Mouse (Mus musculus): Measurements from ENCODE around the gene Caprin1. TPM values are rescaled to one million over a fixed set of nuclear protein-coding genes. Genes with fewer than 3 reads are reported as not detected.

The Caprin1 gene
- polyA plus RNA-seq, 1 experiment from 2014 or later, result 508 TPM

DNA sequence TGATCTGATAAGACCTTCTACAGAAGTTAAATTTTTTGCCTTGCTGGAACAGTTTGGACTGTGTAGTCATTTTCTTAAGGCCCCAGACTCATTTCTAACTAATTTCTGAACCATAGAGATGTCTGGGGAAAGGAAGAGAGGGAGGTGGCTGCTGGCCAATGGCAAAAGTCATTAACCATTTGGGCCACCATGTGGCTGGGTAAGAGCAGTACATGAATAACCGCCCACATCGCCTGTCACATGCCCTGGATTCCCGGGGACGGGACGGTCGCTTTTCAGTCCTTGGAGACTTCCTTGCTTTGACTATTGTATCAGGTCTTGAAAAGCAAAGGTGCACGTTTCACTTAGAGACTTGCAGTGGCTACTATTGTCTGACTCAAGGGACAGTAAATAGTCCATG is 25.1 kb upstream of the Caprin1 start:
- Histone ChIP-seq H3K4me1 (0 out of 2 replicates have a peak, but pooled peaks cover 2% of the 10 kb centered on the region), H3K27ac (replicated peaks) (no peak overlapping the region), H3K36me3 (no peaks in the 10 kb centered on the region), H3K4me3 (no peak overlapping the region), H3K27me3 (ENCODE audit: low read depth, poor library complexity, severe bottlenecking) (no peaks in the 10 kb centered on the region), H3K9me3 (replicated peaks) (no peaks in the 10 kb centered on the region)
- DNase-seq (ENCODE audit: low spot score), result no peak
- 72% methylated on average over 7 of the region's 7 CpGs for WGBS

DNA sequence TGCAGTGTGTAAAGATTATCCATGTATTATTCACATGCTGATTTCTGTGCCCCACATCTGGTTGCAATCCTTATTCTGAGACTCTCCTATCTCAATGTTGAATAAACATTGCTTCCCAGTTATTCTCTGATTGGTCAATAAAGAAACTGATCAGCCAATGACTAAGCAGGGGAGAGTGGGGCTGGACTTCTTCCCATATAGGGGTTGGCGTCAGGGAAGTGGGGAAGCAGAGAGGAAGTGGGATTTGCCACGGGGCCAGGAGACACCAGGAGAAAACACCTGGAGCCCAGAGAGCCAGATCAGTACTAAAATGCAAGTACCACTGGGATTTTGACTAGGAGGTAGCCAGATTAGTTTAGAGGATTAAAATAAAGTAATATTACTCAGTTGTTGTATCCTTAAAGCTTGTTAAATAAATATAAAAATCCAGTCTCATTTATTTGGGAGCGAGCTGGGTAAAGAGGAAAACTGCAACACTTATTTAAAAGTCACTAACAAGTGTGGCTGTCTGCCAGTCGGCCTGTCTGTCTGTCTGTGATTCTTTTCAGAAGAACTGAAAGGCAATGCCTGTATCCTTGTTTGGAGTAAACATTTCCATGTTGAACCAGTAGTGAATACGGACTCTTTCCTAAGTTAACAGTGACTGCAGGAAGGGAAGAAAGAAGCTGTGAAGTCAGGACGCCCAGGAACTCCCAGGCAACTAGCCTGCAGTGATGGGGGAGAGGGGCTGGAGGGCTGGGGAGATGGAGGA is 19.9 kb upstream of the Caprin1 start:
- DNase-seq (ENCODE audit: low spot score), result no peak
- Histone ChIP-seq H3K36me3 (no peaks in the 10 kb centered on the region), H3K4me3 (no peak overlapping the region), H3K4me1 (0 out of 2 replicates have a peak, but pooled peaks cover 3% of the 10 kb centered on the region), H3K27ac (replicated peaks) (no peak overlapping the region), H3K9me3 (replicated peaks) (no peaks in the 10 kb centered on the region), H3K27me3 (ENCODE audit: low read depth, poor library complexity, severe bottlenecking) (no peaks in the 10 kb centered on the region)
- WGBS, result 48% methylated on average over 6 of the region's 6 CpGs

DNA sequence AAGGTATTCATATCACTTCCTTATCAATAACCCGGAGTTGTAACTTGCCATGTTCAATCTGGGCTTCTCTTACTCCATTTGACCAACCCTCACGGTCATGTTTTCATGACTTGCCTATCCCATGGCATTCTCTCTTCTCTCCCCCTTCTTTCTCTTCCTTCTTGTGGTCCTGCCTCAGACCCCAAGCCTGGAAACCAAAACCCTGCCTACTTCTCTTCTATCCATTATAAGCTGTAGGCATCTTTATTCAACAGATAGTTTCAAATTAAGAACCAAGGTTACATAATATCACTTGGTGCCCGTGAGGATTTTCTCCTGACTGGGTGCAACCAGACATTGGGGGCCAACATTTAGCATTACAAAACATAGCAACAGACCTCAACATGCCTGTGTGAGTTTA is 18.5 kb upstream of the Caprin1 start:
- Histone ChIP-seq H3K4me1 (0 out of 2 replicates have a peak, but pooled peaks cover 3% of the 10 kb centered on the region), H3K4me3 (no peak overlapping the region), H3K9me3 (replicated peaks) (no peaks in the 10 kb centered on the region), H3K36me3 (no peaks in the 10 kb centered on the region), H3K27ac (replicated peaks) (no peak overlapping the region), H3K27me3 (ENCODE audit: low read depth, poor library complexity, severe bottlenecking) (no peaks in the 10 kb centered on the region)
- WGBS, result 88% methylated on average over 3 of the region's 3 CpGs
- DNase-seq (ENCODE audit: low spot score), result no peak

DNA sequence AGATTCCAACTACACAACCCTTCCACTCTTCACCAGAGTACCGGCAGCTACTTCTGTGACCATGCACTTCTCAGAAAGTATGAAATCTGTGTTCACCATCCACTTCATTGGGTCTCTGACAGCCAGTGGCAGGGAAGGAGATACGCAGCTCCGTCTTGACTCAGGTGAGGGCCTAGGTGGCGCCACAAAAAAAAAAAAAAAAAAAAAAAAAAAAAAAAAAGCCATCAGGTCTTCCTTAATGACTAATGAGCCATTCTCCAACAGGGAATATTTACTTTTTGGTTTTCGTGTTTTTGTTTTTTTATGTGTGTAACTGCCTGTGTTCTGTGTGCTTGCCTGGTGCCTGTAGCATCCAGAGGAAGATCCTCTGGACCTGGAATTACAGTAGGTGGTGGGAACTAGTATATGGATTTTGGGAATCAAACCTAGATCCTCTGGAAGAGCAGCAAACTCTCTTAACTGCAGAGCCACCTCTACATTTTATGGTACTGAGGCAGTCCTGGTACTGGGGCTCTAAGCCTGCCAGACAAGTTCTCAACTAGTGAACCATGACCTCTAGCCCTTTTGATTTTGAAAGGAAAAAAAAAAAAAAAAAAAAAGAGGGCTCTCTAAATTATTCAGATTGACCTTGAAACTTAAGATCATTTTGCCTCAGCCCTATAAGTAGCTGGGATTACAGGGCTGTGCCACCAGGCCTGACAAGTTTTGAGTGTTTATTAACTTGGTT is 14.2 kb upstream of the Caprin1 start:
- Histone ChIP-seq H3K4me1 (no peaks in the 10 kb centered on the region), H3K4me3 (no peak overlapping the region), H3K36me3 (no peaks in the 10 kb centered on the region), H3K27me3 (ENCODE audit: low read depth, poor library complexity, severe bottlenecking) (no peaks in the 10 kb centered on the region), H3K27ac (replicated peaks) (no peak overlapping the region), H3K9me3 (replicated peaks) (no peaks in the 10 kb centered on the region)
- 61% methylated on average over 5 of the region's 5 CpGs for WGBS
- DNase-seq (ENCODE audit: low spot score), result no peak

DNA sequence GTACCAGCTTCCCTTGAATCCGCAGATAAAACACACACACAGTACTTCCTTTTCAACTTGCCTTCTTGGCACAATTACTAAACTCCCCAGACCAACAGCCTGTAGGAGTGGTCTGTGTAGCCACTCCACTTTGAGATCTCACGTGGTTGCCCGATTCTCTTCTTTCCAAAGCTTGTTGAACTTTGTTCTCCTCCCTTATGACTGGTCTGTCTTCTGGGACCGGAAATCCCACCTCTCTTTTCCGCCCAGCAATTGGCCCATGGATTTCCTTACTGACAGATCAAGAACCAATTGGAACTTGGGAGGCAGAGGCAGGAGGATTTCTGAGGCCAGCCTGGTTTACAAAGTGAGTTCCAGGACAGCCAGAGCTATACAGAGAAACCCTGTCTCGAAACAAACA is 13.0 kb upstream of the Caprin1 start:
- no peaks in the 10 kb centered on the region for H3K4me1 ChIP-seq
- DNase-seq (ENCODE audit: low spot score), result no peak
- no peaks in the 10 kb centered on the region for H3K27me3 ChIP-seq (ENCODE audit: low read depth, poor library complexity, severe bottlenecking)
- no peak overlapping the region for H3K27ac ChIP-seq (replicated peaks)
- no peaks in the 10 kb centered on the region for H3K9me3 ChIP-seq (replicated peaks)
- H3K4me3 ChIP-seq, result no peak overlapping the region
- WGBS, result 86% methylated on average over 6 of the region's 6 CpGs
- H3K36me3 ChIP-seq, result no peaks in the 10 kb centered on the region

DNA sequence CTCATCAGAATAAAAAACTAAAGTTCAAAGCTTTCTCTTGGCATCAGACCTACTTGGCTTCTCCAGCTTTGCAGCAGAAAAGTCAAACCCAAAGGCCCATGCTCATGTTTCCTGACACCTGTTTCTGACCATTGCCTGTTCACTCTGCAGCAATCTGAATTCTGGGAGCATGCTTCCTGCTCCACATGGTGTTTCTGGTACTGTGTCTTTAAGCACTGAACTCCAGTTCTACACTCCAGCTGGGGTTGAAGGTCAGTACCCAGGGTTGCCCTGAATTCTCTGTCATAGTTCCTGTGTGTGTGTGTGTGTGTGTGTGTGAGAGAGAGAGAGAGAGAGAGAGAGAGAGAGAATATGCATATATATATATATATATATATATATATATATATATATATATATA is 11.0 kb upstream of the Caprin1 start:
- Histone ChIP-seq H3K36me3 (no peaks in the 10 kb centered on the region), H3K4me1 (no peaks in the 10 kb centered on the region), H3K4me3 (no peak overlapping the region), H3K27ac (replicated peaks) (no peak overlapping the region), H3K9me3 (replicated peaks) (no peaks in the 10 kb centered on the region), H3K27me3 (ENCODE audit: low read depth, poor library complexity, severe bottlenecking) (no peaks in the 10 kb centered on the region)
- no peak for DNase-seq (ENCODE audit: low spot score)

DNA sequence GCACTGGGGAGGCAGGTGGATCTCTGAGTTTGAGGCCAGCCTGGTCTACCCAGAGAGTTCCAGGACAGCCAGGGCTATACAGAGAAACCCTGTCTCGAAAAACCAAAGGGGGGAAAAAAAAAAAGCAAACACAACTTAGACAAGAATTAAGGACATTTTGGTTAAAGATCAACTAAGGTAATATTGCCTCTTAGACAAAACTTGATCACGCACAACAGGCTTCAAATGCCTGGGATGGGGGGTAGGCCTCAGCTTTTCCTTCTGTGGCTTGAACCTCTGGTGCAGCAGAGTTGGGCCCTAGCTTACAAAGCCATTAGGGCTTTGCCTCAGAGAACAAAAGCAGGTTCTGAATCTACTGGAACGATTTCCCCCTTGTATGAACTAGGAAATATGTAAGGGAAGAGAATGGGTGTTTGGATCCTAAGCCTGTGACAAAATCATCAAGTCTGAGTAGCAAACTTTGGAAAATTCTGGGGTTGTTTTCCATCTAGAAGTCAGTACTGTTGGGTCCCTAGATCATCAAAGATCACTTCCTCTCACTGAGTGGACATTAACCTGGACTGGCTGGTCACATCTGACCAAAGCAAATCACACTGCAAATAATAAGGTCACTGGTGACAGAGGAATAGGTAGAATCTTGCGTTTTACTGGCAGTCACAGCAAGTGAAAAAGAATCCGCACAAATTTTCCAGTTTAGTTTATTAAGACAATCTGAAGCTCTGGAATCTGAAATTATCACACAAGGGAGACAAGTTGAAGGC is 6.5 kb upstream of the Caprin1 start:
- H3K27me3 ChIP-seq (ENCODE audit: low read depth, poor library complexity, severe bottlenecking), result no peaks in the 10 kb centered on the region
- no peak overlapping the region for H3K4me3 ChIP-seq
- DNase-seq (ENCODE audit: low spot score), result no peak
- 91% methylated on average over 5 of the region's 5 CpGs for WGBS
- H3K27ac ChIP-seq (replicated peaks), result no peak overlapping the region
- no peaks in the 10 kb centered on the region for H3K36me3 ChIP-seq
- peaks cover 8% of the 10 kb centered on the region; the same call in 1 of the 2 replicates for H3K4me1 ChIP-seq
- H3K9me3 ChIP-seq (replicated peaks), result no peaks in the 10 kb centered on the region

DNA sequence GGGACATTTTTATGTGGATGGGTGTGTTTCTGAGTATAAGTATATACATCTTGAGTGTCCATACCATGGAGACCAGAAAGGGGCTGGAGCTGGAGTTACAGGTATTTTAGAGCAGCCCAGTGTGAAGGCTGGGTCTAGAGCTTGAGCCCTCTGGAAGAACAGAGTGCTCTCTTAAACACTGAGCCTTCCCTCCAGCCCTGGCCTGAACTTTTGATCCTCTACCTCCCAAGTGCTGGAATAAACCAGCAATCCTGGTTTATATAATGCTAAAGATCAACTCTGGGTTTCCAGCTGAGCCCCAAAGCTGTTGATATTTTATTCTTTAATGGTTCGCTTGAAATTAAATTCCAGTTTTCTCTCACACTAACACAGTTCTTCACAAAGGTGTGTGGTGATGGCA is 5.0 kb upstream of the Caprin1 start:
- Histone ChIP-seq H3K36me3 (no peaks in the 10 kb centered on the region), H3K4me3 (no peak overlapping the region), H3K9me3 (replicated peaks) (no peaks in the 10 kb centered on the region), H3K27me3 (ENCODE audit: low read depth, poor library complexity, severe bottlenecking) (no peaks in the 10 kb centered on the region), H3K27ac (replicated peaks) (no peak overlapping the region), H3K4me1 (peaks cover 15% of the 10 kb centered on the region)
- WGBS, result 79% methylated on average over 1 of the region's 1 CpGs
- no peak for DNase-seq (ENCODE audit: low spot score)

DNA sequence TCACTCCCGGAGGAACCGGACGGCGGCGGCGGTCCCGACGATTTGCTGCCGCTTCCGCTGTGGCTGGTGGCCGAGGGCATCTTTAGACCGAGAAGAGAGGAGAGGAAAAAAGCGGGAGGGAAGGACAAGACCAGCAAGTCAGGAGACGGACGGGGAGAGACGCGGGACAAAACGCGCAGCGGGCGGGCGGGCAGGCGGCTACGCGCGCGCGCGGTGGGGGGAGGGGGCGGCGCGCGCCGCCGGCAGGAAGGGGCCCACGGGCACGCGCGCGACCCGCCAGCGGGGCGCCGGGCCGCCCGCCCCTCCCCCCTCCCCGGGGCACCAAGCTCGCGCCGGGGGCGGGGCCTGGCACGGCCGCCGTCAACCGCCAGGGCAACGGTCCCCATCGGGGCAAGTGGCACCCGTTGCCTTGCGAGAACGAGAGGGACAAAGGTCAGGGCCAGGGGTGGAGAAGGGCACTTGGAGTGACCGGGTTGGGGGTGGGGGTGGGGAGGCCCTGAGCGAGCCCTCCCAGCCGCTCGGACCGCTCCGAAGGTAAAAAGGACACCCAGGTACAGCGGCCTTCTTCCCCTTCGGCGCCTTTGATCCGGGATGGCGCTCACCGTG is 485 bp downstream of the Caprin1 start:
- H3K9me3 ChIP-seq (replicated peaks), result no peaks in the 10 kb centered on the region
- peak; percentile 90 for DNase-seq (ENCODE audit: low spot score)
- H3K4me3 ChIP-seq, result peak overlapping the region; percentile 97
- H3K27ac ChIP-seq (replicated peaks), result peak overlapping the region; percentile 100
- peaks cover 37% of the 10 kb centered on the region for H3K36me3 ChIP-seq
- H3K27me3 ChIP-seq (ENCODE audit: low read depth, poor library complexity, severe bottlenecking), result no peaks in the 10 kb centered on the region
- peaks cover 46% of the 10 kb centered on the region for H3K4me1 ChIP-seq
- WGBS, result under 1% methylated on average over 55 of the region's 72 CpGs

DNA sequence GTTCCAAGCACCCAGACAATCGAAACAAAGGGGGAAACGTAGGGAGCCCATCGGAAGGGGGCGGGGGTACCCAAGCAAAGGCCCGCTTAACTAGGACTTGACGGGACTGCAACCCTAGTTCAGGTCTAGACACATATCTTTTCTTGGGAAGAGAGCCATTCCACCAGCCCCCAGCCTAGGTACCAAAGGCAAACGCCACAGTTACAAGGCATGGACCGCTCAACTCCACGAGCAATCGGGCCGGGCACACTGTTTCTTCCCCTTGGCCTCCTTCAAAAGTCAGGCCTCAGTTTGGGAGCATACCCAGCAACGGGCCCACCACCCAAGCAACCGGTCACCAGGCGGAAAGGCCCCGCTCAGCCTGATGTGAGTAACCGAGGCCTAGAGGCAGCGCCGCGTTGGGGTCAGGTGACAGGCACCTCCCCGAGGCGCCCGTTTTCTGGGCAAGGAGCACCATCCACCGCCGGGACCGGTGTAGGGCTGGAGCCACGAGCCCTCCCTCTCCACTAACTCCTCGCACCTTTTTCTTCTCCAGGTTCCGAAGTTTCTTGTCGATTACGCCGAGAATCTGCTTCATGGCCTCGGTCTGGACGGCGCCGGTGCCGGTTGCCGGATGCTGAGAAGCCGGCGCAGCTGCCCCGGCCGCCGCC is 1.1 kb downstream of the Caprin1 start:
- Histone ChIP-seq H3K36me3 (peaks cover 44% of the 10 kb centered on the region), H3K4me1 (peaks cover 43% of the 10 kb centered on the region), H3K27ac (replicated peaks) (peak overlapping the region; percentile 100), H3K27me3 (ENCODE audit: low read depth, poor library complexity, severe bottlenecking) (no peaks in the 10 kb centered on the region), H3K9me3 (replicated peaks) (no peaks in the 10 kb centered on the region), H3K4me3 (peak overlapping the region; percentile 97)
- WGBS, result under 1% methylated on average over 42 of the region's 42 CpGs
- DNase-seq (ENCODE audit: low spot score), result peak; percentile 71

DNA sequence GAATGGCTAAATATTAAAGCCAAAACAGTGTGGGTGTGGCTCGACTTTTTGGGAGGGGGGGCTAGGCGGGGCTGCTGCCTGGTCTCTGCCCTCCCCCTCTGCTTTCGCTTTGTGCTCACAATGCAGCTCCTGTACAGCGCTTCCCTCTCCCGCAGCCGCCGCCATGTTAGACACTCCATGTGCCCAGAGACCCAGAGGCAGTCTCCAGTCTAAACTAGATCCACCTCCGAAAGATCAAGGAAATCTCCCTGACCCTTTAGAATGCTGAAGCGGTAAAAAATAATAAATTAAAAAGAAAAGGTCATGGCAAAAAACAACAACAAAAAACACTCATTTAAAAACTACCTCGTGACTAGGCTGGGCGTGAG is 1.6 kb downstream of the Caprin1 start:
- whole genome bisulfite sequencing, result under 1% methylated on average over 10 of the region's 11 CpGs
- H3K27me3 ChIP-seq (ENCODE audit: low read depth, poor library complexity, severe bottlenecking), result no peaks in the 10 kb centered on the region
- peak overlapping the region; percentile 97 for H3K4me3 ChIP-seq
- peak overlapping the region; percentile 100 for H3K27ac ChIP-seq (replicated peaks)
- DNase-seq (ENCODE audit: low spot score), result peak; percentile 79
- H3K9me3 ChIP-seq (replicated peaks), result no peaks in the 10 kb centered on the region
- peaks cover 38% of the 10 kb centered on the region for H3K4me1 ChIP-seq
- H3K36me3 ChIP-seq, result peaks cover 49% of the 10 kb centered on the region

DNA sequence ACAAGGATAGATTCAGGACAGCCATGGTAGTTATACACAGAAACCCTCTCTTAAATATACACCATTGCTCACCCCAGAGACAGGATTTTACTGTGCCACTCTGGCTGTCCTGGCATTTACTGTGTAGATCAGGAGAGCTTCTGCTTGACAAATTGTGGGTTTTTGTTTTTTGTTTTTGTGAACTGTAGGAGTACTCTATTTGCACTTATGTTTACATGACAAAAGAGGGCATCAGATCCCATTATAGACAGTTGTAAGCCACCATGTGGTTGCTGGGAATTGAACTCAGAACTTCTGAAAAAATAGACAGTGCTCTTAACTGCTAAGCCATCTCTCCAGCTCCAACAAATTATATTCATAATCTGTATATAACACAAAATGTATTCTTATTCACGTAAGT is 5.4 kb downstream of the Caprin1 start:
- no peak overlapping the region for H3K4me3 ChIP-seq
- no peaks in the 10 kb centered on the region for H3K27me3 ChIP-seq (ENCODE audit: low read depth, poor library complexity, severe bottlenecking)
- H3K36me3 ChIP-seq, result peaks cover 85% of the 10 kb centered on the region
- H3K27ac ChIP-seq (replicated peaks), result no peak overlapping the region
- DNase-seq (ENCODE audit: low spot score), result no peak
- H3K9me3 ChIP-seq (replicated peaks), result no peaks in the 10 kb centered on the region
- 96% methylated on average over 1 of the region's 1 CpGs for WGBS
- peaks cover 31% of the 10 kb centered on the region for H3K4me1 ChIP-seq
